Mouse (Mus musculus) left cerebral cortex, postnatal 14 days (tissue): ENCODE measurements at regions not wholly inside any gene's neighbourhood (a gene's known extent, or its start where the extent isn't known, plus 50 kb on each side); places are given as distances from the start of the nearest gene placed in this dataset.
"Not testable (repeated sequence)": the region's sequence is repeated elsewhere in the genome, so short reads cannot be mapped to it uniquely, and the experiment has no call there.

ENCODE experiments used
- DNase-seq, 2 experiments: peaks; one replicate each; pipeline ENCODE4 v3.0.0; 2021 to 2022; ENCODE audit warnings: low spot score in 2 of 2, mixed read lengths in 1 of 2
- intact Hi-C: fragments of 180-260 bp; cut with DNase I; formaldehyde crosslinking; loops from one replicate; pipeline ENCODE4 v1.15.1; 2025

DNA sequence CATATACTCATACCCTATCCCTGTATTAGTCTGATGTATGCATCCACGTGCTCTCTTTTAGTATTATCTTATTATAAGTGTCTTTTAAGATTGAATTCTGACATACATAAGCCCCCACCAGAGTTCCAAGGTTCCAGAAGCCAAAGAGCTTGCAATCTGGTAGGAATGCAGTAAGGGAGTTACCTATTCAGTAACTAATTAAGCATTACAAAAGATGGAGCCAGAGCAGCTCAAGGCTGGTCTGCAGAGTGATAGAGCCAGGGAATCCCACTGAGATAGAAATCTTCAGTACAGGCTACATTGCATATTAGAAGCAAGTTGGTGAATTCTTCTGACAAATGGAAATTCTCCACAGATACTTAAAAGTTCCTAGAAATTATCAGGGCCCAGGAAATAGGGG is 790.7 kb downstream of the Prdm13 start:
- DNase-seq, intact Hi-C loops: not testable (repeated sequence)

DNA sequence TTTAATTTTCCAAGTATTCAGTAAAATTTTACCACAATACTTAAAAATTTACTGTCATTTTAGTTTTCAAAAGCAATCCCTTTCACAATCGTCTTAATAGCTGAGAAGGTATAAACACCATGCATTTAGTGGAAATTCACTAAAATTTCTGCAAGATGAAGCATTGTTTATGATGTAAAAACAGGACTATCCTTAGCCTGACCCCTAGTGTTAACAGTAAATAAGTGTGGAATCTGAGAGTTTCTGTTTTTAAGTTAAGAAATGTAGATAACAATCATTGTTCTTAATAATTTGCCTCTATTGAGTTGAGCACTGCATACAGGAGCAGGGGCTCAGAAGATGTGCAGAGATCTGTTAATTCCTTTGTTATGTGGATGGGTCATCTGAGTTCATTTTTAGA is 791.9 kb downstream of the Prdm13 start:
- intact Hi-C loops, result no loop called here
- DNase-seq, result no peak

GRCm38 (mm10) chr4:20860696-20861428 is 824.9 kb downstream of the Prdm13 start:
- DNase-seq, result no peak
- intact Hi-C loops, result no loop called here

- intact Hi-C loops, DNase-seq: not testable (repeated sequence)
These were observed 825.7 kb downstream of the Prdm13 start for GRCm38 (mm10) chr4:20860066-20860465.

DNA sequence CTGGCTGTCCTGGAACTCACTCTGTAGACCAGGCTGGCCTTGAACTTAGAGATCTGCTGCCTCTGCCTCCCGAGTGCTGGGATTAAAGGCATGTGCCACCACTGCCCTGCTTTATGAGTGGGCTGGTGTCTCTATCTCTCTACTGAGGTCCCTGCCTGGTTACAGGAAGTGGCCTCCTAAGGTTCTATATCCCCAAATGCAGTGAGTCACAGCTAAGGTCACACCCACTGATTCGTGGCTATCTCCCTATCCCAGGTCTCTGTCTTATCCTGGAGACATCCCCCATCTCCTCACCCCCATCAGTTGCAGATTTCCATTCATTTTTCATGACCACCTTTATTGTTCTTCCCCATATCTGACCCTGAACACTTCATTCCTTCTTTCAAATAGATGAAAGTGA is 837.3 kb downstream of the Prdm13 start:
- intact Hi-C loops, result no loop called here
- DNase-seq, result no peak

- peak in 1 of 2 experiments; percentile 2 for DNase-seq
- intact Hi-C loops, result no loop called here
These were observed 841.2 kb downstream of the Prdm13 start for GRCm38 (mm10) chr4:20844570-20844969.
